Mouse (Mus musculus): ENCODE measurements around the gene Snx30. TPM values are rescaled to one million over a fixed set of nuclear protein-coding genes. Genes with fewer than 3 reads are reported as not detected.

Snx30 gene
- polyA plus RNA-seq, 1 experiment from 2014 or later = 19.1 TPM

- no peaks in the 10 kb centered on the region for H3K36me3 ChIP-seq (ENCODE audit: control insufficient read depth, insufficient read depth, low read length)
- WGBS = 95% methylated on average over 8 of the region's 8 CpGs
- no peak overlapping the region for H3K4me2 ChIP-seq (replicated peaks; ENCODE audit: low read depth, low read length)
- DNase-seq (ENCODE audit: low spot score) = no peak
- no peaks in the 10 kb centered on the region for H3K9me3 ChIP-seq (ENCODE audit: control insufficient read depth, low read length)
- no peak overlapping the region for H3K4me3 ChIP-seq (ENCODE audit: low read depth, low read length)
- no peak overlapping the region for H3K27ac ChIP-seq (ENCODE audit: low read depth, low read length)
- no peak for ATAC-seq (ENCODE audit: low FRiP score)
- no peaks in the 10 kb centered on the region for H3K27me3 ChIP-seq (ENCODE audit: control insufficient read depth, insufficient read depth, low read length)
- no peaks in the 10 kb centered on the region for H3K4me1 ChIP-seq (replicated peaks; ENCODE audit: control insufficient read depth, insufficient read depth, low read length)
- no peak overlapping the region for H3K9ac ChIP-seq (ENCODE audit: low read depth, low read length)
These were observed 73.0 kb downstream of the Snx30 start for GRCm38 (mm10) chr4:59878595-59878994.

GRCm38 (mm10) chr4:59879444-59879843, 73.8 kb downstream of the Snx30 start:
- no peak for ATAC-seq (ENCODE audit: low FRiP score)
- WGBS = 97% methylated on average over 3 of the region's 3 CpGs
- no peaks in the 10 kb centered on the region for H3K9me3 ChIP-seq (ENCODE audit: control insufficient read depth, low read length)

GRCm38 (mm10) chr4:59880725-59881124, 75.1 kb downstream of the Snx30 start:
- Histone ChIP-seq H3K4me2 (replicated peaks; ENCODE audit: low read depth, low read length) (no peak overlapping the region), H3K27ac (ENCODE audit: low read depth, low read length) (no peak overlapping the region), H3K36me3 (ENCODE audit: control insufficient read depth, insufficient read depth, low read length) (no peaks in the 10 kb centered on the region), H3K9me3 (ENCODE audit: control insufficient read depth, low read length) (no peaks in the 10 kb centered on the region), H3K4me1 (replicated peaks; ENCODE audit: control insufficient read depth, insufficient read depth, low read length) (no peaks in the 10 kb centered on the region), H3K4me3 (ENCODE audit: low read depth, low read length) (no peak overlapping the region), H3K9ac (ENCODE audit: low read depth, low read length) (no peak overlapping the region), H3K27me3 (ENCODE audit: control insufficient read depth, insufficient read depth, low read length) (no peaks in the 10 kb centered on the region)
- 90% methylated on average over 5 of the region's 5 CpGs for WGBS
- no peak for DNase-seq (ENCODE audit: low spot score)
- no peak for ATAC-seq (ENCODE audit: low FRiP score)

More at GRCm38 (mm10) chr4:59879444-59879843, 73.8 kb downstream of the Snx30 start:
- no peaks in the 10 kb centered on the region for H3K4me1 ChIP-seq (replicated peaks; ENCODE audit: control insufficient read depth, insufficient read depth, low read length)
- H3K27me3 ChIP-seq (ENCODE audit: control insufficient read depth, insufficient read depth, low read length) = no peaks in the 10 kb centered on the region
- no peak overlapping the region for H3K27ac ChIP-seq (ENCODE audit: low read depth, low read length)
- H3K9ac ChIP-seq (ENCODE audit: low read depth, low read length) = no peak overlapping the region
- no peaks in the 10 kb centered on the region for H3K36me3 ChIP-seq (ENCODE audit: control insufficient read depth, insufficient read depth, low read length)
- H3K4me2 ChIP-seq (replicated peaks; ENCODE audit: low read depth, low read length) = no peak overlapping the region
- DNase-seq (ENCODE audit: low spot score) = no peak
- no peak overlapping the region for H3K4me3 ChIP-seq (ENCODE audit: low read depth, low read length)

GRCm38 (mm10) chr4:59881210-59881609, 75.6 kb downstream of the Snx30 start:
- Histone ChIP-seq H3K4me2 (replicated peaks; ENCODE audit: low read depth, low read length) (no peak overlapping the region), H3K36me3 (ENCODE audit: control insufficient read depth, insufficient read depth, low read length) (no peaks in the 10 kb centered on the region), H3K4me1 (replicated peaks; ENCODE audit: control insufficient read depth, insufficient read depth, low read length) (no peaks in the 10 kb centered on the region), H3K9me3 (ENCODE audit: control insufficient read depth, low read length) (no peaks in the 10 kb centered on the region), H3K4me3 (ENCODE audit: low read depth, low read length) (no peak overlapping the region), H3K9ac (ENCODE audit: low read depth, low read length) (no peak overlapping the region), H3K27ac (ENCODE audit: low read depth, low read length) (no peak overlapping the region), H3K27me3 (ENCODE audit: control insufficient read depth, insufficient read depth, low read length) (no peaks in the 10 kb centered on the region)
- DNase-seq (ENCODE audit: low spot score) (no peak), ATAC-seq (ENCODE audit: low FRiP score) (no peak)
- 85% methylated on average over 2 of the region's 2 CpGs for WGBS

- Histone ChIP-seq H3K4me1 (replicated peaks; ENCODE audit: control insufficient read depth, insufficient read depth, low read length) (no peaks in the 10 kb centered on the region), H3K36me3 (ENCODE audit: control insufficient read depth, insufficient read depth, low read length) (no peaks in the 10 kb centered on the region), H3K4me2 (replicated peaks; ENCODE audit: low read depth, low read length) (no peak overlapping the region), H3K27me3 (ENCODE audit: control insufficient read depth, insufficient read depth, low read length) (no peaks in the 10 kb centered on the region), H3K9me3 (ENCODE audit: control insufficient read depth, low read length) (no peaks in the 10 kb centered on the region), H3K27ac (ENCODE audit: low read depth, low read length) (no peak overlapping the region), H3K9ac (ENCODE audit: low read depth, low read length) (no peak overlapping the region), H3K4me3 (ENCODE audit: low read depth, low read length) (no peak overlapping the region)
- no peak for ATAC-seq (ENCODE audit: low FRiP score)
- WGBS = 88% methylated on average over 6 of the region's 6 CpGs
- DNase-seq (ENCODE audit: low spot score) = no peak
These were observed 78.6 kb downstream of the Snx30 start for GRCm38 (mm10) chr4:59884136-59884696.

- H3K9ac ChIP-seq (ENCODE audit: low read depth, low read length) = no peak overlapping the region
- no peaks in the 10 kb centered on the region for H3K9me3 ChIP-seq (ENCODE audit: control insufficient read depth, low read length)
- no peak overlapping the region for H3K4me2 ChIP-seq (replicated peaks; ENCODE audit: low read depth, low read length)
- H3K36me3 ChIP-seq (ENCODE audit: control insufficient read depth, insufficient read depth, low read length) = no peaks in the 10 kb centered on the region
- ATAC-seq (ENCODE audit: low FRiP score) = no peak
- no peak overlapping the region for H3K27ac ChIP-seq (ENCODE audit: low read depth, low read length)
- H3K4me3 ChIP-seq (ENCODE audit: low read depth, low read length) = no peak overlapping the region
- 92% methylated on average over 6 of the region's 6 CpGs for WGBS
- no peaks in the 10 kb centered on the region for H3K27me3 ChIP-seq (ENCODE audit: control insufficient read depth, insufficient read depth, low read length)
- no peak for DNase-seq (ENCODE audit: low spot score)
- no peaks in the 10 kb centered on the region for H3K4me1 ChIP-seq (replicated peaks; ENCODE audit: control insufficient read depth, insufficient read depth, low read length)
These were observed 80.6 kb downstream of the Snx30 start for GRCm38 (mm10) chr4:59886281-59886680.

- Histone ChIP-seq H3K4me1 (replicated peaks; ENCODE audit: control insufficient read depth, insufficient read depth, low read length) (no peaks in the 10 kb centered on the region), H3K36me3 (ENCODE audit: control insufficient read depth, insufficient read depth, low read length) (no peaks in the 10 kb centered on the region), H3K4me2 (replicated peaks; ENCODE audit: low read depth, low read length) (no peak overlapping the region), H3K27ac (ENCODE audit: low read depth, low read length) (no peak overlapping the region), H3K4me3 (ENCODE audit: low read depth, low read length) (no peak overlapping the region), H3K9ac (ENCODE audit: low read depth, low read length) (no peak overlapping the region), H3K9me3 (ENCODE audit: control insufficient read depth, low read length) (no peaks in the 10 kb centered on the region), H3K27me3 (ENCODE audit: control insufficient read depth, insufficient read depth, low read length) (no peaks in the 10 kb centered on the region)
- ATAC-seq (ENCODE audit: low FRiP score) (no peak), DNase-seq (ENCODE audit: low spot score) (no peak)
- WGBS = 88% methylated on average over 5 of the region's 5 CpGs
These were observed 81.4 kb downstream of the Snx30 start for GRCm38 (mm10) chr4:59887011-59887410.

GRCm38 (mm10) chr4:59888014-59888413, 82.4 kb downstream of the Snx30 start:
- H3K27ac ChIP-seq (ENCODE audit: low read depth, low read length) = no peak overlapping the region
- no peak overlapping the region for H3K4me2 ChIP-seq (replicated peaks; ENCODE audit: low read depth, low read length)
- H3K36me3 ChIP-seq (ENCODE audit: control insufficient read depth, insufficient read depth, low read length) = no peaks in the 10 kb centered on the region
- no peaks in the 10 kb centered on the region for H3K27me3 ChIP-seq (ENCODE audit: control insufficient read depth, insufficient read depth, low read length)
- H3K4me3 ChIP-seq (ENCODE audit: low read depth, low read length) = no peak overlapping the region
- WGBS = 82% methylated on average over 5 of the region's 5 CpGs
- ATAC-seq (ENCODE audit: low FRiP score) (no peak), DNase-seq (ENCODE audit: low spot score) (no peak)
- no peak overlapping the region for H3K9ac ChIP-seq (ENCODE audit: low read depth, low read length)
- no peaks in the 10 kb centered on the region for H3K4me1 ChIP-seq (replicated peaks; ENCODE audit: control insufficient read depth, insufficient read depth, low read length)
- H3K9me3 ChIP-seq (ENCODE audit: control insufficient read depth, low read length) = no peaks in the 10 kb centered on the region

- Histone ChIP-seq H3K4me3 (ENCODE audit: low read depth, low read length) (no peak overlapping the region), H3K27me3 (ENCODE audit: control insufficient read depth, insufficient read depth, low read length) (no peaks in the 10 kb centered on the region), H3K4me2 (replicated peaks; ENCODE audit: low read depth, low read length) (no peak overlapping the region), H3K4me1 (replicated peaks; ENCODE audit: control insufficient read depth, insufficient read depth, low read length) (no peaks in the 10 kb centered on the region), H3K27ac (ENCODE audit: low read depth, low read length) (no peak overlapping the region), H3K36me3 (ENCODE audit: control insufficient read depth, insufficient read depth, low read length) (no peaks in the 10 kb centered on the region), H3K9ac (ENCODE audit: low read depth, low read length) (no peak overlapping the region), H3K9me3 (ENCODE audit: control insufficient read depth, low read length) (no peaks in the 10 kb centered on the region)
- no peak for DNase-seq (ENCODE audit: low spot score)
- 88% methylated on average over 6 of the region's 6 CpGs for WGBS
- ATAC-seq (ENCODE audit: low FRiP score) = no peak
These were observed 84.5 kb downstream of the Snx30 start for GRCm38 (mm10) chr4:59890086-59890600.

Measured in hindbrain, embryonic 11.5 days (tissue).